Mouse (Mus musculus) brain, embryonic 14.5 days (tissue): ENCODE data around the gene Spred2.

Source experiments
- CTCF ChIP-seq: fragments of 200-500 bp; IDR thresholded peaks from 2 replicates; pipeline ENCODE4 v1.5.1; 2012; ENCODE audit warnings: inconsistent platforms, mild to moderate bottlenecking, moderate library complexity, borderline replicate concordance; ENCODE audit not compliant: insufficient read depth, insufficient read length; ENCODE audit errors: extremely low read depth
- POLR2A ChIP-seq: fragments of 200-500 bp; IDR thresholded peaks from 2 replicates; pipeline ENCODE4 v1.6.1; 2012; ENCODE audit warnings: mild to moderate bottlenecking, inconsistent platforms, borderline replicate concordance; ENCODE audit not compliant: poor library complexity, insufficient read depth, insufficient read length, severe bottlenecking; ENCODE audit errors: extremely low read depth

GRCm38 (mm10) chr11:19965664-19966063 is 41.5 kb downstream of the Spred2 start:
- TF ChIP-seq POLR2A (no peak), CTCF (no peak)
